Comparison of ENCODE assay signal across 17 mouse cellular contexts in genomic region chr8:47090021-47090420, GRCm38 (mm10).
"Had no signal": no experiment of that assay in that cellular context is flagged by ENCODE, and none has a peak within 500 bp of the region (broad histone marks: within the 10 kb centered on the region; RNA-seq: fewer than 3 reads in every experiment).

No protein-coding gene starts in this region.

- H3K4me1 ChIP-seq: limb, embryonic 12.5 days; limb, embryonic 15.5 days; lung, embryonic 15.5 days; midbrain, embryonic 12.5 days; neural tube, embryonic 12.5 days had no signal

- H3K9ac ChIP-seq: kidney, embryonic 15.5 days; limb, embryonic 12.5 days; limb, embryonic 15.5 days; liver, embryonic 14.5 days; liver, postnatal 0 days; lung, embryonic 15.5 days; midbrain, embryonic 12.5 days; neural tube, embryonic 12.5 days had no signal

- ATAC-seq: liver, postnatal 0 days; midbrain, embryonic 16.5 days had no signal

- DNase-seq: kidney, adult 11 months; kidney, adult 8-10 months; left cerebral cortex, postnatal 4 days; liver, postnatal 0 days; lung, postnatal 10 days; lung, postnatal 4 days; thymus, adult 18-20 months; thymus, postnatal 36 days had no signal

- H3K4me2 ChIP-seq: kidney, embryonic 15.5 days; limb, embryonic 12.5 days; limb, embryonic 15.5 days; liver, embryonic 11.5 days; lung, embryonic 15.5 days; midbrain, embryonic 12.5 days; neural tube, embryonic 12.5 days had no signal

- H3K36me3 ChIP-seq: kidney, embryonic 15.5 days; limb, embryonic 12.5 days; limb, embryonic 15.5 days; lung, embryonic 15.5 days; midbrain, embryonic 12.5 days; neural tube, embryonic 12.5 days had no signal

- H3K4me3 ChIP-seq: kidney, embryonic 15.5 days; limb, embryonic 12.5 days; limb, embryonic 15.5 days; lung, embryonic 15.5 days; midbrain, embryonic 12.5 days; neural tube, embryonic 12.5 days had no signal

- H3K27me3 ChIP-seq: kidney, embryonic 15.5 days; limb, embryonic 12.5 days; limb, embryonic 15.5 days; lung, embryonic 15.5 days; midbrain, embryonic 12.5 days; neural tube, embryonic 12.5 days had no signal

- H3K9me3 ChIP-seq: kidney, embryonic 15.5 days; limb, embryonic 12.5 days; limb, embryonic 15.5 days; lung, embryonic 15.5 days; midbrain, embryonic 12.5 days; neural tube, embryonic 12.5 days had no signal

- H3K27ac ChIP-seq: kidney, embryonic 15.5 days; limb, embryonic 12.5 days; limb, embryonic 15.5 days; liver, embryonic 14.5 days; lung, embryonic 15.5 days; midbrain, embryonic 12.5 days; neural tube, embryonic 12.5 days had no signal
